8 mouse cellular contexts compared by ENCODE assay signal in the genomic region with DNA sequence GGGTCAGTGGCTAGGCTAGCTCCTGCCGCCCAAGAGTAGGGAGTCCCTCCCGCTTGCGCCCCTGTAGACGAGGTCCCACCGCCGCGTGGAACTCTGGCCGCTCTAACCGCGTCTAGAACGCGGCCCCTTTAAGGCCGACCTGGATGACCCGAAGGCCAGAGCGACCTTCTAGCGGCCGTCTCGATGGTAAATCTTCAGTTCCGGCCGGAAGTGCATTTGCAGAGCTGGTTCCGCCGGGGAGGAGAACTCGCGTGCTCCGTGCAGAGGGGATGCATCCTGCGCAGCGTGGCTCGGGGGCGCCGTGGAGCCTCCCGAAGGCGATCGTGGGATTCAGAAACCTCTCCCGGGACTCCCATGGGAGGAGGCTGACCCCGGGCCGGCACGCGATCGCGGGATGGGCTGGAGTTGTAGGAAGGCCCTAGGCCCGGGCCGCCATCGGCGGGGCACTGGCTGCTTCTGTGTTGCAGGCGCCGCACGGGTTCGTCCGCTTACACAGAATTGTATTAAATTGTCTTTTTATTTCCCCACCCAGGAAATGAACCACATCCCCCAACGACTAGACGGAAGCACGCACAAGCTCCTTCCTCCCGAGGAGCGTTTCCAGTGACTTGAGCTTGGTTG. TPM values are rescaled to one million over a fixed set of nuclear protein-coding genes. Genes with fewer than 3 reads are reported as not detected.
DNase-seq lines count a peak whose midpoint lies in the region; ATAC-seq lines count a peak whose summit lies in the region.

No protein-coding gene starts in this region.

- intact Hi-C loops in left cerebral cortex, postnatal 10 days (cut with DNase I), result no loop called here

- H3K4me2 ChIP-seq in hindbrain, embryonic 15.5 days, result peak overlapping the region; percentile 93

- peaks cover 15% of the 10 kb centered on the region for H3K36me3 ChIP-seq in hindbrain, embryonic 15.5 days

- H3K9me3 ChIP-seq in hindbrain, embryonic 15.5 days, result no peaks in the 10 kb centered on the region

- no peaks in the 10 kb centered on the region for H3K27me3 ChIP-seq in hindbrain, embryonic 15.5 days

- under 1% methylated on average over 54 of the region's 54 CpGs for WGBS in hindbrain, embryonic 15.5 days

- peak overlapping the region; percentile 82 for H3K27ac ChIP-seq in hindbrain, embryonic 15.5 days (replicated peaks)

- ATAC-seq in hindbrain, embryonic 15.5 days (ENCODE audit: low FRiP score, low read depth), result peak; percentile 75
- ATAC-seq in megakaryocyte progenitor cell, adult 5-6 weeks (replicated peaks; ENCODE audit: poor library complexity), result peak; percentile 73

- peak overlapping the region; percentile 85 for H3K4me3 ChIP-seq in hindbrain, embryonic 15.5 days

- DNase-seq in ZHBTc4 (ENCODE audit: low read depth, low spot score), result peak; percentile 93
- peak; percentile 84 for DNase-seq in cerebellum, postnatal 36 days
- peak; percentile 82 to 85 for DNase-seq in frontal cortex, postnatal 36 days (ENCODE audit: low spot score in 2 of 2)
- peak; percentile 77 to 90 for DNase-seq in left cerebral cortex, postnatal 10 days (ENCODE audit: extremely low spot score in 1 of 2, low spot score in 2 of 2)
- DNase-seq in right cerebral cortex, postnatal 10 days (ENCODE audit: low spot score in 2 of 2), result peak; percentile 91
- DNase-seq in urinary bladder, postnatal 14 days (ENCODE audit: low spot score), result peak; percentile 87

- H3K4me1 ChIP-seq in hindbrain, embryonic 15.5 days (replicated peaks), result peaks cover 33% of the 10 kb centered on the region

- peak overlapping the region; percentile 90 for H3K9ac ChIP-seq in hindbrain, embryonic 15.5 days

RNA-seq across cellular contexts. Expression of gene Sec14l1, which starts 38.3 kb away (rescaled TPM):
- 57.2 and 63.0 TPM in 2 replicates for polyA plus RNA-seq in hindbrain, embryonic 15.5 days (2015; fragmentation: Nextera tagmentation; extraction: Ambion mirVana)
- 100 to 1,000 TPM; 144 to 145 TPM for total RNA-seq in left cerebral cortex, postnatal 10 days (2021)
- 9.8 and 11.7 TPM in 2 replicates for total RNA-seq in megakaryocyte progenitor cell, adult 5-6 weeks (2015)
- total RNA-seq in megakaryocyte progenitor cell, adult 5-6 weeks (2017), result 11.4 and 12.9 TPM in 2 replicates

Comparison
In these comparisons a context has a peak if more than half of its experiments do, and no peak if none do; other contexts are left out.
1. Peak in every context shown above with its lines: DNase-seq, ATAC-seq, H3K4me3 ChIP-seq and H3K27ac ChIP-seq.
2. RNA of gene Sec14l1, which starts 38.3 kb away (total RNA-seq): 144 to 145 TPM in left cerebral cortex, postnatal 10 days; 9.8 to 12.9 TPM in megakaryocyte progenitor cell, adult 5-6 weeks; every median in the first group is over 10 times any median in the second.